In the genomic region with DNA sequence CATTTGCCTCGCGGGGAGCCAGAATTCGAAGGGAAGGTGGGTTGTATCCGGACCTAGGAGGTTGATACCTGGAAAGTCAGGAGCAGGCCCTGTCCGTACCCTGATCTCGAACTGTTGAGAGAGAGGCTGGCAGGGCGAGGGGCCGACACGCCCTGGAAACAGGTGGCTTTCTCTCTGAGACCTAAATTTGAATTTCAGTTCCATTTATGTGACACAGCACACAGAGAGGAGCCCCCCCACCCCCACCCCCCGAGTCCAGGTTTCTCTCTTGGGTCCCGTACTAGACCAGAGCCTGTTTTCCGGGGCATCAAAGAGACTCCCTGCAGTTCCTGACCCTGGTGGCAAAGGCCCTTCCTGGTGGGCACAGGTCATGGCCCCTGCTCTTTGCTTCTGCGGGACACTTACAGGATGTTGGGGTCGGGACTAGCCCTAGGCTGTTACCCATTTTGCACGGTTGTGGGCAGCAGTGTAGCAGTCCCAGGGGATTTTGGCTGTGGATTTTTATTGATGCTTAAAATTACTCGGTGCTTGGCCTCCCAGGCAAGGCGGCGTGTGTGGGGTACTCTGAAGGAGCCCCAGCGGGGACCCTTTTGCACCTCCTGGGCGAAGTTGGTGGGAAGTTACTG, we compare ENCODE assay signal across 8 mouse cellular contexts. TPM values are rescaled to one million over a fixed set of nuclear protein-coding genes. Genes with fewer than 3 reads are reported as not detected.
A peak's percentile ranks its signal among the peaks of the same experiment; 100 is the strongest.
DNase-seq lines count a peak whose midpoint lies in the region; ATAC-seq and TF ChIP-seq lines count a peak whose summit lies in the region.

No protein-coding gene starts in this region.

- peaks cover 14% of the 10 kb centered on the region; the same call in 1 of the 2 replicates for H3K27me3 ChIP-seq in liver, postnatal 0 days (ENCODE audit: insufficient read depth, low read length)

- no peaks in the 10 kb centered on the region for H3K9me3 ChIP-seq in liver, postnatal 0 days (ENCODE audit: low read length)

- no peak for TF ChIP-seq CTCF in gastrocnemius, adult 2 months (IDR thresholded peaks at IDR 0.05)
- no peak for TF ChIP-seq CTCF in liver, postnatal 0 days (IDR thresholded peaks at IDR 0.05; ENCODE audit: low read depth)

- TF ChIP-seq EP300 in liver, postnatal 0 days (IDR thresholded peaks at IDR 0.05; ENCODE audit: low read depth): no peak

- H3K36me3 ChIP-seq in liver, postnatal 0 days (replicated peaks; ENCODE audit: insufficient read depth, low read length): no peaks in the 10 kb centered on the region

- intact Hi-C loops in gastrocnemius, adult 2 months (cut with DNase I): no loop called here
- intact Hi-C loops in gastrocnemius, postnatal 36 days (cut with DNase I): no loop called here

- peak overlapping the region; percentile 77 for H3K4me3 ChIP-seq in gastrocnemius, adult 2 months
- peak overlapping the region; percentile 62 for H3K4me3 ChIP-seq in liver, postnatal 0 days (ENCODE audit: low read depth, low read length)

- H3K9ac ChIP-seq in liver, postnatal 0 days (replicated peaks): peak overlapping the region; percentile 70; the same call in 1 of the 2 replicates

- no peak for DNase-seq in gastrocnemius, adult 2 months
- no peak for DNase-seq in gastrocnemius, postnatal 36 days
- peak; percentile 12 for DNase-seq in thymus, postnatal 14 days
- DNase-seq in thymus, postnatal 10 days (ENCODE audit: low spot score in 2 of 2): no peak
- peak; percentile 40 for DNase-seq in liver, postnatal 0 days
- DNase-seq in thymus, postnatal 4 days: peak; percentile 18
- no peak for DNase-seq in layer of hippocampus, adult 11-12 months (ENCODE audit: low spot score)
- no peak for DNase-seq in adrenal gland, postnatal 36 days

- ATAC-seq in liver, postnatal 0 days: peak; percentile 47

- peak overlapping the region; percentile 87 for H3K4me2 ChIP-seq in liver, postnatal 0 days (ENCODE audit: low read depth, low read length)

- H3K27ac ChIP-seq in gastrocnemius, adult 2 months: no peak overlapping the region
- peak overlapping the region; percentile 71 for H3K27ac ChIP-seq in liver, postnatal 0 days (ENCODE audit: low read depth)

- WGBS in liver, postnatal 0 days (ENCODE audit: insufficient replicate concordance): 13% methylated on average over 20 of the region's 20 CpGs

- peaks cover 15% of the 10 kb centered on the region for H3K4me1 ChIP-seq in liver, postnatal 0 days (ENCODE audit: insufficient read depth)

RNA-seq across cellular contexts. Expression of gene Plcg2, which starts 0.9 kb away (rescaled TPM):
- under 1 TPM; 0.73 to 0.79 TPM for total RNA-seq in gastrocnemius, adult 2 months (2021)
- under 1 TPM; 0.59 to 0.61 TPM for total RNA-seq in gastrocnemius, postnatal 36 days (2021)
- 5.9 and 7.3 TPM in 2 replicates for polyA plus RNA-seq in liver, postnatal 0 days (2015; fragmentation: Nextera tagmentation; extraction: Ambion mirVana)
- 1 to 10 TPM; 4.1 to 6.7 TPM for total RNA-seq in adrenal gland, postnatal 36 days (2021)

Comparison
In these comparisons a context has a peak if more than half of its experiments do, and no peak if none do; other contexts are left out.
1. DNase-seq: peak in thymus, postnatal 14 days (single experiment), liver, postnatal 0 days (single experiment) and thymus, postnatal 4 days (single experiment); none in gastrocnemius, adult 2 months (single experiment), gastrocnemius, postnatal 36 days (0 of 2), thymus, postnatal 10 days (0 of 2), layer of hippocampus, adult 11-12 months (single experiment) and adrenal gland, postnatal 36 days (0 of 2).